Mouse (Mus musculus) megakaryocyte progenitor cell, adult 5-6 weeks (primary cell): ENCODE results near the gene Best2. TPM values are rescaled to one million over a fixed set of nuclear protein-coding genes. Genes with fewer than 3 reads are reported as not detected.
A peak's percentile ranks its signal among the peaks of the same experiment; 100 is the strongest.

Experiments used
- ATAC-seq: replicated peaks from 2 replicates; pipeline ENCODE4 v1.8.0; 2016; ENCODE audit warnings: mild to moderate bottlenecking, moderate TSS enrichment, inconsistent platforms; ENCODE audit not compliant: poor library complexity
- total RNA-seq, 2 experiments: library from RNA; stranded (forward) in 1 of 2; stranded (reverse) in 1 of 2; fragments of 157-497, 149-512 nt in 1 of 2; fragments of 200-1000 nt in 1 of 2; gene quantifications; 2 replicates each; pipeline versions ENCODE4 v1.2.3 to v1.2.4; 2015 to 2017

Gene Best2
- total RNA-seq, 2 experiments from 2014 or later: not detected

- no peak for ATAC-seq
These were observed 29.2 kb downstream of the Best2 start for GRCm38 (mm10) chr8:84985049-84985683.

DNA sequence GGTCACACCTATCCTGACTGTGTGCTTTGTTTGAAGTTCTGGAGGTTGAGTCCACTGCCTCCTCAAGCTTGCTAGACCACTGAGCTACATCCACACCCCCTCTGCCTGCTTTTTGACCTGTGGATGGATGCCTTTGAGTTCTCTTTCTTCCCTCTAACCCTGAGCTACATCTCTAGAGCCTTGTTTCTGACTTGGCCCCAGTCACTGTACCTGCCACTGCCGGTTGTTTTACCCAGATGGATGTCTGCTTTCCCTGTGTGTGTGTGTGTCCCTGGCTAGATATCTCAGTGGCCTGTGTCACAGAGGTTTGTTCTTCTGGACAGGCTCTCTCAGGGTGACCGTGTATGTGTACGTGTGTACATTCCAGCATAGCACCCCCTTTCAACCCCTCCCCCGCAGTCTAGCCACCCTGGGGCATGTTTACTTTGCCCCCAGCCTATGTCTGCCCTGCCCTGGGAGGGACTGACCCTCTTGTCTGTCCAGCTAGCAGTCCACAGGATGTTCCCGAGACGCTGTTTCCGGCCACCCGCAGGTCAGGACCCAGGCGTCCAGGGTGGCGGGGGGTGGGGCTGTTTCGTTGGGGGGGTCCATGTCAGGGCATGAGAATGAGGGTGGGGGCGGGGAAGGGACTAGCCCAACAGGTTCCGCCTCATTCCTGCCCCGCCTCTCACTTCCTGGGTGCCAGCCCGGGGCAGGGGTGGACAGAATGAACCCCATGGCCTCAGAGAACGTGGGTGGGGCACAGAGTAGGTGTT, 29.9 kb downstream of the Best2 start:
- no peak for ATAC-seq

DNA sequence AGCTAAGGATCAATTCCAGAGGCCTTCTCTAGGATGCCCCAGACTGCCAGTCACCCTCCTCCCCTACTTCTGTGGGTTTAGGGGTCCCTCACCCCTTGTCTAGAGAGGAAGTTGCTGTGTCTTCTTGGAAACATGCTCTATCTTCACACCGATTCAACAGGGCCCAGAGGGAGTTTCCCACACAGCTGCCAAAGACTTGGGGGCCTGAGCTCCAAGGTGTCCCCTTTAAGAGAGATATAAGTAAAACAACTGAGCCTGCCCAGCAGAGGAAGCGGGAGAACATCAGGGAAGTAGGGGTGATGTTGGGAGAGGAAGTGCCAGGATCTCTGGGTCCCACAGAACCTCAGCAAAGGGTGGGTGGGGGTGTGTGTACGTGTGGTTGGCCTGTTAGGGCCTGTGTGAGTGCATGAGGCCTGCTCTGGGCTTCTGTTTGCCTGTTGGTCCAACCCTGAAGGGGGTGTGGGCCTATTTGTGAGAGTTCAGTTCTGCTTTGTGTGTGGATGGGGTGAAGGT, 31.8 kb downstream of the Best2 start:
- no peak for ATAC-seq

GRCm38 (mm10) chr8:84981644-84982498, 32.5 kb downstream of the Best2 start:
- ATAC-seq: no peak

GRCm38 (mm10) chr8:84980622-84981358, 33.5 kb downstream of the Best2 start:
- ATAC-seq: no peak

DNA sequence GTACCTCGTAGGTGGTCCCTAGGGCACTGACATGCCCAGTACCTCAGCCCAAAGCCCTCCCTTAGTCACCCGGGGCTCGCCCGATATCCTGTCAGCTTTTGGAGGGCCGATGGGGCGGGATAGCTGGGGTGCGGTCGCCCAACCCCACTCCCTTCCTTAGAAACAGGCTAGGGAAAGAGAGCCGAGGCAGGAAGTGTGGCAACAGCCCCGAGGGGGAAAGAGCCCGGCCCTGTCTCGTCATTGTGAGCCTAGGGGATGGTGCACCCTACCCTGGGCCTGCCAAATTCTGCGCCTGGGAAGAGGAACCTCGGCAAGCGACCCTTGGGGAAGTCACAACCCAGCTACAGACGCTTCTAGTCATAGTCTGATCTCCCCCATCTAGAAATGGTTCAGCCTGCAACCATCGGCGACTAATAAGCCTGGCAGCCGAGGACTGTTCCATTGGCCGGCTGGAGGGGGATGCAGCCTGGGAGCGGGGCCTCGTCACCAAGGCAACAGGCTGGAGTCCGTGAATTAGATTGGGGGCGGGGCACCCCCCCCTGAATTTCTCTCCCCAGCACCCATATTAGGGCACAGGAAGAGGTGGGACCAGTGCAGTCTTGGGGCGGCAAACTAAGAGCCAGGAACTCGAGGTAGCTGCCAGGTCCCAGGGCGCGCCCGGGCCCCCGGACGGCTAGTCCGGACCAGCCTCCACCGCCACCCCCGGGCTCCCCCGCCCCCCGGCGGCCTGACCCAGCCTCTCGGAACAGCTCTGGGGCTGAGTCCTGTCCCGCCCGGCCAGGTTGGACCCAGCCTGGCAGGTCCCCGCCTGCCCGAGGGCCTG, 34.5 kb downstream of the Best2 start:
- peak; percentile 42 for ATAC-seq

- peak; percentile 35 for ATAC-seq
These were observed 35.9 kb downstream of the Best2 start, which contains the start of gene Junb for GRCm38 (mm10) chr8:84978248-84978940. Gene Junb (minus strand): TSS chr8:84978718.

DNA sequence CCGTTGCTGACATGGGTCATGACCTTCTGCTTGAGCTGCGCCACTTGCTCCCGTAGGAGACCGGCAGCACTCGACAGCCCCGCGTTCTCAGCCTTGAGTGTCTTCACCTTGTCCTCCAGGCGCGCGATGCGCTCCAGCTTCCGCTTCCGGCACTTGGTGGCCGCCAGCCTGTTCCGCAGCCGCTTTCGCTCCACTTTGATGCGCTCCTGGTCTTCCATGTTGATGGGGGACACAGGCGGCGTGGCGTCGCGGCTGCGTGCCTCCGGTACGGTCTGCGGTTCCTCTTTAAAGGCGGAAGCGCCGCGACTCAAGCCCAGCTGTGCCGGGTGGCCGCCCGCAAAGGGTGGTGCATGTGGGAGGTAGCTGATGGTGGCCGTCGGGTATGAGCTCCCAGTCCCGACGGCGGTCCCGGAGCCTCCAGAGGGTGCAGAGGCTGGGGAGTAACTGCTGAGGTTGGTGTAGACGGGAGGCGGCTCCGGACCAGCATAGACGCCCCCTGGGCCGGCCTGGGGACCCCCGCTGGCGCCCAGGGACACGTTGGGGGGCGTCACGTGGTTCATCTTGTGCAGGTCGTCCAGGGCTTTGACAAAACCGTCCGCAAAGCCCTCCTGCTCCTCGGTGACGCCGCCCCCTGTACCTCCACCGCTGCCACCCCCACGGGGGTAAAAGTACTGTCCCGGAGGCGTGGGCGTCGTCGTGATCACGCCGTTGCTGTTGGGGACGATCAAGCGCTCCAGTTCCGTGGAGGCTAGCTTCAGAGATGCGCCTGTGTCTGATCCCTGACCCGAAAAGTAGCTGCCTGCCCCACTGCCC, 36.7 kb downstream of the Best2 start:
- peak; percentile 4 for ATAC-seq

DNA sequence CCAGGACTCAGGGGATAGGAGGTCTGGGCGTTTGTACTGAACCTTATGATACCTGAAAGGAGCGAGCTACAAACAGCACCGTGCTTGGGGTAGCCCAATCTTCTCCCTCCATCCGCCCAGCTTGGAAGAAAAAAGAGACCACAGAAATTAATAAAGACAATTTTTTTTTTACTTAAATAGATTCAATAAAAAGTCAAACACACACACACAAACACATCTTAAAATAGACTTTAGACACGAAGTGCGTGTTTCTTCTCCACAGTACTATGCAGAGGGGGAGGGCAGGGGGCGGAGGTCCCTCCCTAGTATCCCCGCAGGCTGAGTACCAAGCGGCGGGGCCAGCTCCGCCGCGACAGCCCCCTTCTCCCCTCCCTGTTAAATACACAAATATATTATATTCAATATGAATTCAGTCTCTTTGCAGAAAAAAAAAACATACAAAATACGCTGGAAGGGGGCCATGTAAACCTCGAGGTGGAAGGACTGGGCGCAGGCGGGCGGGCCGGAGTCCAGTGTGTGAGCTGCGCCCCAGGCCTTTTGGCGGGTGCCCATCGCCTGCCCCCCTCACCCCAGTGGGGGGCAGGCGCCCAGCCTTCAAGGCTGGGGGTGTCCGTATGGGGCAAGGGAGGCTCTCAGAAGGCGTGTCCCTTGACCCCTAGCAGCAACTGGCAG, 37.4 kb downstream of the Best2 start:
- no peak for ATAC-seq

DNA sequence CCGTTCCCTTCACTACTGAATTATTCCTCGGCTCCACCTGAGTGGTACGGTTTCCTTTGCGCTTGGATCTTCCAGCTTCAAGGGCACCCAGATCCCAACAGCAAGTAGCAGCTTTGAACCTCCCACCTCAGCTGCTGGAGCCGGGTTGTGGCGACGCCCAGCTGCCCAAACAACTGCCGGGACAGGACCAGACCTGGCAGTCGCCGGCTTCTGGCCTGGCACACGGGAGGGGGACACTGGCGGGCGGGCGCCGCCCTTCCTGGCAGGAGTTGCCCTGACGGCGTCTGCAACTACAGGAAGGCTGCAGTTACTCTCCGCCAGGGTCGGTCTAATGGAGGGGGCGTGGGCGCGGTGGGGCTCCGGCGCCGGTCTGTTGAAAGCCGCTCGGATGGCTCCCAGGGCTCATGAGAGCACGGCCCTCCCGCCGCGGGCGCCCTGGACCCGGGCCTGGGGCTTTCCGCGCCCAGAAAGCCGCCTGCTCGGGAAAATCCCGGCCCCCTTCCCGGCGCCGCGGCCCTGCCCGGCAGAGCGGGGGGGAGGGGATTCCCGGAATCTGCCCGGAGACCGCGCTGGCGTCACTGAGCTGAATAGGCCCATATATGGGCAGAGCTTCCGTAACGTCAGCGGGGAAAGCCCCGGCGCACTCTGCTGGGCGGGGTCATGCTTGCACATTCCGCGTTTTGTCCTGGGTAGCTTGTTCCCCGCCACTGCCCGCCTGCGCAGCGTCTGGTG, 38.1 kb downstream of the Best2 start:
- peak; percentile 30 for ATAC-seq

DNA sequence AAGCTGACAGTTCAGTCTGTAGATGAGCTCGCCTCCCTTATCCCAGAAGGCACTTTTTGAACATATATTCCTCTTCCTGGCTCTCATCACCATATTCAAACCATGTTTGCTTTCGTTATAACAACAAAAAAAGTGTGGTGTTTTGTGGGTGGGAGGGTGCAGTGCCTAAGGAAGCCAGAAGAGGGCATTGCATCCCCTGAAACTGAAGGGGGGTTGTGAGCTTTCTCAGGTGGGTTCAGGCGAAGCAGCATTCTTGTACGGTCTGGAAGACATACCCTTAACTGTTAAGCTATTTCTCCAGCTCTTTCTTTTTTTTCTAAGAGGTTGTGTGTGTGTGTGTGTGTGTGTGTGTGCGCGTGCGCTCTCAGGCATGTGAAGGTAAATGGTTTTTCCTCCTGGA, 38.9 kb downstream of the Best2 start:
- 0 out of 2 replicates have a peak, but pooled peaks have one; percentile 4 for ATAC-seq

DNA sequence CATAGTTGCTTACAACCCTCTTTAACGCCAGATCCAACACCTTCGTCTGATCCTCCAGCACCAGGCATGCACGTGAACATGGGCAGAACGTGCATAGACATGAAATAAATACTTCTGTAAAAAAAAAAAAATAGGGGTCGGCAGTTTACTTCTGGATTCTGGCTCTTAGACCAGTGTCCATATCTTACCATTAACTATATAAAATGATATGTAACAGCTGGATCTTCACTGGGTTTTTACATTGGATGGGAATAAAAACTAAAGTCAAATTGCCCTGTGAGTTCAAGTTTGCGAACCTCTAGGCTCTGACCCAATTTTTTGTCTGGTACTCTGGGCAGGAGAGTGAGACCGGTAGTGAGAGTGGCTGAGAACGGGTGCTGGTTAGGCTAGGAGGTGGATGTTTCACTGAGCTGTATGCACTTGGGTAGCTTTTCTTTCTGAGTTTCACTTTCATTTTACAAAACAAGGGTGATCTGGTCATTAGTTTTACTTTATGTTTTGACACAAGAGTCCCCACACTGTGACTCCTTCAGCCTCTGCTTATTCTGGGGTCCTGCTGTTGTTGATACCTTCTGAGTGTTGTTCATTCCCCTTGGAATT, 39.7 kb downstream of the Best2 start:
- ATAC-seq: no peak

GRCm38 (mm10) chr8:84973803-84974542, 40.4 kb downstream of the Best2 start:
- ATAC-seq: peak; percentile 18

GRCm38 (mm10) chr8:84973079-84973478, 41.3 kb downstream of the Best2 start:
- ATAC-seq: no peak

DNA sequence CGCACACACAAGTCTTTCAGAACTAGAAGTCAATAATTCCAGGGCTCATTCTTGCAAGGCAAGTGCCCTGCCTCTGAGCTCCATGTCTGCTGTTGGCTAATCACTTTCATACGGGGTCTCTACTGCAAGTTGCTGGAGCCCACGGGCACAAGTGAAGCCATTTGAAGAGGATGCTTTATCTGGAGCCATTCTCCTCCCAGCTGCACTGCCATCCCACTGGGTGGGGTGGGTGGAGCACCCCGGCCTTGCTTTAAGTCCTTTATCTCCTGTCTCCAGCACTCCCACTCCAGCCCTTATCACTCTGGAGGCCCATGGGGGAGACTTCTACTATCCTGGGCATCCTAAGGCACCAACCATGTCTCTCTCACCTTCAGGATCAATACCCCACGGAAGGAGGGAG, 43.4 kb downstream of the Best2 start:
- ATAC-seq: peak; percentile 55
